Comparison of ENCODE assay signal across 17 mouse cellular contexts in the genomic region with DNA sequence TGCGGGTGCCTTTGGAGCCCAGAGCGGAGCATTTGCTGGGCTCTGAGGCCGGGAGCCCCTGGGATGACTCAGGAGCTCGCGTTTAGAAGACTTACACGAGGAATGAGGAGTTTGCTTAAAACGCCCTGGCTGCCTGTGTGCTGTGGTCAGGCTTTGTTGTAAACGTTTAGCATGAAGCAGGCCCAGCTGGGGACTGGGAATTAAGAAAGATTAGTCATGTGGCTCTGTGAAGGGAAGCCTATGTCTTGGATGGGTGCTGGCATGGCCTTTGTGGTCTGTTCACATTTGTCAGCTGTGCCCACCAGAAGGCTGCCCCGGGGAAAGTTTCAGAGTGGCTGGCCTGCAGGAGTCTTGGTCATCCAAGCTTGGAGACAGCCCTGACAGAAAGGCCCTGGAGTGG.
DNase-seq lines count a peak whose midpoint lies in the region; ATAC-seq and TF ChIP-seq lines count a peak whose summit lies in the region.
"Had no signal": no experiment of that assay in that cellular context is flagged by ENCODE, and none has a peak within 500 bp of the region (broad histone marks: within the 10 kb centered on the region; RNA-seq: fewer than 3 reads in every experiment).

No protein-coding gene starts in this region.

- H3K27ac ChIP-seq in forebrain, embryonic 10.5 days, result peak overlapping the region; percentile 33; the same call in 1 of the 2 replicates
- H3K27ac ChIP-seq in forebrain, postnatal 0 days (ENCODE audit: low read depth, low read length), result no peak overlapping the region
- 0 out of 2 replicates have a peak overlapping the region, but pooled peaks have one; percentile 33 for H3K27ac ChIP-seq in neural tube, embryonic 13.5 days (replicated peaks)
- H3K27ac ChIP-seq in limb, embryonic 13.5 days, result no peak overlapping the region
- H3K27ac ChIP-seq: heart, embryonic 10.5 days; macrophage; neural tube, embryonic 15.5 days had no signal

- H3K4me1 ChIP-seq in forebrain, embryonic 10.5 days, result peaks cover 44% of the 10 kb centered on the region
- H3K4me1 ChIP-seq in forebrain, postnatal 0 days (ENCODE audit: insufficient read depth), result no peaks in the 10 kb centered on the region
- peaks cover 36% of the 10 kb centered on the region for H3K4me1 ChIP-seq in neural tube, embryonic 13.5 days (replicated peaks)
- H3K4me1 ChIP-seq in limb, embryonic 13.5 days, result peaks cover 41% of the 10 kb centered on the region

- no peaks in the 10 kb centered on the region for H3K9me3 ChIP-seq in forebrain, embryonic 10.5 days
- H3K9me3 ChIP-seq in forebrain, postnatal 0 days (ENCODE audit: low read length), result no peaks in the 10 kb centered on the region
- H3K9me3 ChIP-seq in neural tube, embryonic 13.5 days, result no peaks in the 10 kb centered on the region
- 0 out of 2 replicates have a peak, but pooled peaks cover 5% of the 10 kb centered on the region for H3K9me3 ChIP-seq in limb, embryonic 13.5 days
- H3K9me3 ChIP-seq: heart, embryonic 10.5 days; neural tube, embryonic 15.5 days had no signal

- no peak overlapping the region for H3K4me2 ChIP-seq in forebrain, postnatal 0 days (ENCODE audit: low read depth)
- H3K4me2 ChIP-seq in neural tube, embryonic 13.5 days, result no peak overlapping the region
- no peak overlapping the region for H3K4me2 ChIP-seq in limb, embryonic 13.5 days (replicated peaks)
- H3K4me2 ChIP-seq: neural tube, embryonic 15.5 days had no signal

- H3K4me3 ChIP-seq in forebrain, embryonic 10.5 days, result no peak overlapping the region
- H3K4me3 ChIP-seq in forebrain, postnatal 0 days (ENCODE audit: low read depth, low read length), result no peak overlapping the region
- no peak overlapping the region for H3K4me3 ChIP-seq in neural tube, embryonic 13.5 days
- no peak overlapping the region for H3K4me3 ChIP-seq in limb, embryonic 13.5 days
- H3K4me3 ChIP-seq: heart, embryonic 10.5 days; neural tube, embryonic 15.5 days had no signal

- no peaks in the 10 kb centered on the region for H3K36me3 ChIP-seq in forebrain, embryonic 10.5 days (replicated peaks)
- no peaks in the 10 kb centered on the region for H3K36me3 ChIP-seq in forebrain, postnatal 0 days (ENCODE audit: insufficient read depth)
- no peaks in the 10 kb centered on the region for H3K36me3 ChIP-seq in neural tube, embryonic 13.5 days
- H3K36me3 ChIP-seq in limb, embryonic 13.5 days, result peaks cover 4% of the 10 kb centered on the region
- H3K36me3 ChIP-seq: neural tube, embryonic 15.5 days had no signal

- no peak for ATAC-seq in forebrain, postnatal 0 days
- no peak for ATAC-seq in neural tube, embryonic 13.5 days (ENCODE audit: low read depth)
- ATAC-seq in limb, embryonic 13.5 days (ENCODE audit: low FRiP score, low read depth), result no peak

- WGBS in forebrain, embryonic 10.5 days, result 55% methylated on average over 9 of the region's 9 CpGs
- WGBS in forebrain, postnatal 0 days, result 47% methylated on average over 9 of the region's 9 CpGs
- 54% methylated on average over 9 of the region's 9 CpGs for WGBS in neural tube, embryonic 13.5 days
- WGBS in limb, embryonic 13.5 days, result 61% methylated on average over 9 of the region's 9 CpGs

- peaks cover 17% of the 10 kb centered on the region for H3K27me3 ChIP-seq in forebrain, embryonic 10.5 days (ENCODE audit: poor library complexity, severe bottlenecking)
- no peaks in the 10 kb centered on the region for H3K27me3 ChIP-seq in forebrain, postnatal 0 days (ENCODE audit: insufficient read depth, low read length)
- no peaks in the 10 kb centered on the region for H3K27me3 ChIP-seq in neural tube, embryonic 13.5 days
- H3K27me3 ChIP-seq in limb, embryonic 13.5 days, result no peaks in the 10 kb centered on the region
- H3K27me3 ChIP-seq: neural tube, embryonic 15.5 days had no signal

- no peak for TF ChIP-seq CTCF in forebrain, postnatal 0 days (IDR thresholded peaks at IDR 0.05; ENCODE audit: low read depth)

- no peak for DNase-seq in forebrain, embryonic 10.5 days (ENCODE audit: extremely low spot score, low spot score)
- no peak for DNase-seq in forebrain, postnatal 0 days
- no peak for DNase-seq in neural tube, embryonic 10.5 days (ENCODE audit: extremely low spot score, low spot score)
- no peak for DNase-seq in urinary bladder, postnatal 4 days (ENCODE audit: low spot score in 2 of 2)
- DNase-seq in ovary, postnatal 36 days (ENCODE audit: low spot score), result no peak
- no peak for DNase-seq in layer of hippocampus, postnatal 25 days (ENCODE audit: extremely low spot score in 1 of 2, low spot score in 1 of 2)
- DNase-seq: adrenal gland, postnatal 10 days; cerebellum, adult 9-10 months; gastrocnemius, postnatal 25 days; heart, postnatal 14 days; right cerebral cortex, postnatal 14 days; thymus, adult 2 months had no signal

- no peak overlapping the region for H3K9ac ChIP-seq in forebrain, postnatal 0 days
- 0 out of 2 replicates have a peak overlapping the region, but pooled peaks have one; percentile 28 for H3K9ac ChIP-seq in neural tube, embryonic 13.5 days
- peak overlapping the region; percentile 19; the same call in 1 of the 2 replicates for H3K9ac ChIP-seq in limb, embryonic 13.5 days
- H3K9ac ChIP-seq: neural tube, embryonic 15.5 days had no signal

Comparison
In these comparisons a context has a peak if more than half of its experiments do, and no peak if none do; other contexts are left out.
1. H3K27ac ChIP-seq: peak in forebrain, embryonic 10.5 days (single experiment) and neural tube, embryonic 13.5 days (single experiment); none in forebrain, postnatal 0 days (single experiment) and limb, embryonic 13.5 days (single experiment).